Mouse (Mus musculus) kidney, embryonic 14.5 days (tissue): ENCODE measurements around the gene Fam69b. TPM values are rescaled to one million over a fixed set of nuclear protein-coding genes. Genes with fewer than 3 reads are reported as not detected.

ENCODE experiments used
- ATAC-seq: fragments of 200-750 bp; cut with Nextera tagmentation; 2 replicates; pipeline ENCODE4 v1.8.0; 2017; ENCODE audit warnings: moderate number of reproducible peaks, mild to moderate bottlenecking, moderate TSS enrichment, moderate library complexity; ENCODE audit not compliant: low FRiP score, low TSS enrichment
- H3K27ac ChIP-seq: fragments of 300-500 bp; sonication (generic); 2 replicates; pipeline ENCODE4 v1.5.1; 2014; ENCODE audit warnings: low read depth, mild to moderate bottlenecking, low read length, moderate library complexity, mixed read lengths
- H3K27me3 ChIP-seq: fragments of 300-500 bp; sonication (generic); 2 replicates; pipeline ENCODE4 v1.6.1; 2014; ENCODE audit warnings: mild to moderate bottlenecking, low read length; ENCODE audit not compliant: control insufficient read depth, insufficient read depth
- H3K36me3 ChIP-seq: fragments of 300-500 bp; sonication (generic); 2 replicates; pipeline ENCODE4 v1.6.1; 2014; ENCODE audit warnings: low read length, mixed read lengths; ENCODE audit not compliant: control insufficient read depth, insufficient read depth
- H3K4me1 ChIP-seq: fragments of 300-500 bp; sonication (generic); 2 replicates; pipeline ENCODE4 v1.6.1; 2014; ENCODE audit warnings: low read length, mixed read lengths; ENCODE audit not compliant: control insufficient read depth, insufficient read depth
- H3K4me2 ChIP-seq: fragments of 300-500 bp; sonication (generic); replicated peaks from 2 replicates; pipeline ENCODE4 v1.6.1; 2014; ENCODE audit warnings: low read depth, mild to moderate bottlenecking, low read length
- H3K4me3 ChIP-seq: fragments of 300-500 bp; sonication (generic); 2 replicates; pipeline ENCODE4 v1.5.1; 2014; ENCODE audit warnings: mild to moderate bottlenecking, low read length
- H3K9ac ChIP-seq: fragments of 300-500 bp; sonication (generic); 2 replicates; pipeline ENCODE4 v1.6.1; 2014; ENCODE audit warnings: low read depth, mild to moderate bottlenecking, low read length, moderate library complexity
- H3K9me3 ChIP-seq: fragments of 300-500 bp; sonication (generic); 2 replicates; pipeline ENCODE4 v1.6.1; 2016; ENCODE audit warnings: low read length; ENCODE audit not compliant: control insufficient read depth
- WGBS: fragments of 180-500 bp; shearing (Covaris S2); extraction: QIAGEN DNeasy Blood & Tissue Kit; methylation state at CpG from one replicate; pipeline ENCODE4 v1.1.7; 2014; 5-methylcytosine and 5-hydroxymethylcytosine counted together
- polyA plus RNA-seq: library from polyadenylated mRNA; unstranded; fragments of >200 nt; fragmentation: Nextera tagmentation; extraction: Ambion mirVana; gene quantifications from 2 replicates; pipeline ENCODE4 v1.2.1, GENCODE M21; 2014

Gene Fam69b
- polyA plus RNA-seq, 1 experiment from 2014 or later, result 39.1 TPM

GRCm38 (mm10) chr2:26603159-26603558 lies 25.1 kb upstream of the Fam69b start:
- H3K27ac ChIP-seq, result peak overlapping the region; percentile 74
- peak overlapping the region; percentile 88 for H3K4me2 ChIP-seq
- peak overlapping the region; percentile 81 for H3K9ac ChIP-seq
- no peaks in the 10 kb centered on the region for H3K27me3 ChIP-seq
- H3K36me3 ChIP-seq, result no peaks in the 10 kb centered on the region
- no peaks in the 10 kb centered on the region for H3K9me3 ChIP-seq
- ATAC-seq, result no peak; the same call in 1 of the 2 replicates
- peaks cover 19% of the 10 kb centered on the region; the same call in 1 of the 2 replicates for H3K4me1 ChIP-seq
- 6% methylated on average over 6 of the region's 6 CpGs for WGBS
- H3K4me3 ChIP-seq, result peak overlapping the region; percentile 70

DNA sequence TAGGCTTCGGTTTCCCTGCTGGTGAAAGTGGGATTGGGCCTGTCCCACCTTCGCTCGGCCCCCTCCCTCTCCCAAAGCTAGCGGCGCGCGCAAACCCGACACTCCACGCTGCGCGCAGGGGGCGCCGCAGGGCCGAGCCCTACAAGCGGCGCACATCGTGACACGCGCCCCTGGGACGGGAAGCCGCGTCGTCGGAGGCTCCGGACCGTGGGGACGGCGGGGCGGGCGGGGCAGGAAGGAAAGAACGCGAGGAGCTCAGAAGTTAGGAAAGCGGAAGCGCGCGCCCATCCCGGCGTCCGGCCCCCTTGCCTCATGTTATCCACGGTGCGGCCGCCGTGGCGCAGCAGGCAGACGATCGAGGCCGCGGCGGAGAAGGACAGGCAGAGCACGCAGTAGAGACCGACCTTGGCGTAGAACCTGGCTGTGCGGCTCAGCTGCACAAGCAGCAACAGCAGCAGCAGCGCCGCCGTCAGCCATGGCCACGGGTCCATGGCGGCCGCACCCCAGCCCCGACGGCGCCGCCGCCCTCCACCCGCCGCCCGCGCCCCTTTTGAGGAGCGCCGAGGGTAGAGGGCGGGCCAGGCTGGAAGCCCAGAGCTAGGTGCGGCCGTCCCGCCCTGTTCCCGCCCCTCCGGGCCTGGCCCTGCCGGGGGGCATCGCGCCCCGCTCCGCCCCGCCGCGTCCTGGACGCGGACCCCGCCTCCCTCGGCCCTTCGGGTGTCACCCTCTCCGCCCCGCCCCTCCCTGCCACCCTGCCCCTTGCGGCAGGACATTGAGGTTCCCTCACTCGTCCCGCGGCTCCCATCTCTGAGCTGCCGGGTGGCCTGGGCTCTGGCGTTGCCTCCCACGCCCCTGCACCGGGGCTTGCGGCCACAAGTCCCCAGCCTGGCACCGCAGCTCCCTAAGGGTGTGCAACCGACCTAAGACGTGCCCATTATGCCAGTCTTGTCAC lies 24.3 kb upstream of the Fam69b start, which contains the start of gene Agpat2:
Gene Agpat2 (minus strand): TSS at position 698 of the 952 bp plus-strand sequence.
- peak; percentile 84 for ATAC-seq
- H3K27me3 ChIP-seq, result no peaks in the 10 kb centered on the region

DNA sequence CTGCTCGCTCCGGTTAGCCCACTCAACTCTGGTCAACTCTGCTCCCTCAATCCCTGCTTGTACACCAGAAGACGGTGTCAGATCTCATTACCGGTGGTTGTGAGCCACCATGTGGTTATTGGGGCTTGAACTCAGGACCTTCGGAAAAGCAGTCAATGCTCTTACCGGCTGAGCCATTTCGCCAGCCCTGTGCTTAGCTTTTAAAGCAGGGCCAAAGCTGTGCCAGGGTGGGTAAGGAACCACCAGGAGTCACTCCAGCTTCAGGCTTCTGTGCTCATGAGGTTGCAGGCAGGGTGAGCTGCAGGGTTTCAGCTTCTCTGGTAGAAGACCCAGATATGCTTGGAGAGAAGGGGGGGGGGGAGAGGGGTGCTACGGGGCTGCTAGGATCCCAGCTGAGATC lies 22.9 kb upstream of the Fam69b start:
- 86% methylated on average over 8 of the region's 8 CpGs for WGBS
- Histone ChIP-seq H3K4me1 (peaks cover 14% of the 10 kb centered on the region; the same call in 1 of the 2 replicates), H3K9me3 (no peaks in the 10 kb centered on the region), H3K27me3 (no peaks in the 10 kb centered on the region), H3K4me3 (no peak overlapping the region), H3K36me3 (no peaks in the 10 kb centered on the region), H3K4me2 (no peak overlapping the region), H3K27ac (no peak overlapping the region), H3K9ac (no peak overlapping the region)
- ATAC-seq, result no peak

More for the DNA sequence above, 24.3 kb upstream of the Fam69b start, which contains the start of gene Agpat2:
- Histone ChIP-seq H3K4me2 (peak within 1 kb of the TSS; percentile 88), H3K36me3 (no peaks in the 10 kb centered on the region), H3K9ac (peak within 1 kb of the TSS; percentile 81), H3K4me3 (peak within 1 kb of the TSS; percentile 70), H3K27ac (peak within 1 kb of the TSS; percentile 74), H3K9me3 (no peaks in the 10 kb centered on the region), H3K4me1 (peaks cover 19% of the 10 kb centered on the region; the same call in 1 of the 2 replicates)
- WGBS, result 1% methylated on average over 83 of the region's 103 CpGs

DNA sequence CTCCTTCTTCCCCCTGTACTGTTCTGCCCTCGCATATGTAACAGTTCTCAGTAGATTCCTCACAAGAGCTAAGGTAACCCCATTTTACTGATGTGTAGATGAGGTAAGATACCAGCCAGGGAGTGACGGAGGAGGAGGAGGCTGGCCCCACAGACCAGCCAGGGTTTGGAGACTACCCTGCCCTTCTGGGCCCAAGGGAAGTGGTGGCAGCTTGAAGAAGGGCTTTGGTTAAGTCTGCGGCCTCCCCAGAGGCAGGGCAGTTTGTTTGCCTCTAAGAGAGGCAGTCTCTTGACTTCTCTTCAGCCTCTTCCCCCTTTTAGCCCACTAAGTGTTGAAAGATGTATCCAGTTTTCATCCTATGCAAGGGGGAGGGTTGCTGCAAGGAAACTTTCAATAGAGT lies 21.7 kb upstream of the Fam69b start:
- peaks cover 11% of the 10 kb centered on the region; the same call in 1 of the 2 replicates for H3K4me1 ChIP-seq
- H3K9ac ChIP-seq, result no peak overlapping the region
- ATAC-seq, result no peak
- no peaks in the 10 kb centered on the region for H3K27me3 ChIP-seq
- H3K4me3 ChIP-seq, result no peak overlapping the region
- H3K4me2 ChIP-seq, result no peak overlapping the region
- H3K27ac ChIP-seq, result no peak overlapping the region
- 78% methylated on average over 3 of the region's 3 CpGs for WGBS
- H3K9me3 ChIP-seq, result no peaks in the 10 kb centered on the region
- no peaks in the 10 kb centered on the region for H3K36me3 ChIP-seq

- no peaks in the 10 kb centered on the region for H3K36me3 ChIP-seq
- no peak for ATAC-seq
- no peak overlapping the region for H3K4me2 ChIP-seq
- no peak overlapping the region for H3K27ac ChIP-seq
- no peak overlapping the region for H3K4me3 ChIP-seq
- H3K9me3 ChIP-seq, result no peaks in the 10 kb centered on the region
- H3K9ac ChIP-seq, result no peak overlapping the region; the same call in 1 of the 2 replicates
- WGBS, result 44% methylated on average over 6 of the region's 6 CpGs
- H3K27me3 ChIP-seq, result no peaks in the 10 kb centered on the region
- peaks cover 11% of the 10 kb centered on the region; the same call in 1 of the 2 replicates for H3K4me1 ChIP-seq
Measured at GRCm38 (mm10) chr2:26607056-26607910, 21.0 kb upstream of the Fam69b start.

- Histone ChIP-seq H3K4me2 (no peak overlapping the region), H3K9me3 (no peaks in the 10 kb centered on the region), H3K27me3 (no peaks in the 10 kb centered on the region), H3K27ac (no peak overlapping the region), H3K4me3 (no peak overlapping the region), H3K9ac (no peak overlapping the region), H3K36me3 (no peaks in the 10 kb centered on the region), H3K4me1 (peaks cover 6% of the 10 kb centered on the region; the same call in 1 of the 2 replicates)
- no peak for ATAC-seq
Measured at GRCm38 (mm10) chr2:26608781-26609180, 19.5 kb upstream of the Fam69b start.

- Histone ChIP-seq H3K4me2 (no peak overlapping the region), H3K36me3 (no peaks in the 10 kb centered on the region), H3K27me3 (no peaks in the 10 kb centered on the region), H3K9me3 (no peaks in the 10 kb centered on the region), H3K4me1 (peaks cover 5% of the 10 kb centered on the region; the same call in 1 of the 2 replicates), H3K4me3 (no peak overlapping the region), H3K27ac (no peak overlapping the region), H3K9ac (no peak overlapping the region)
- ATAC-seq, result no peak
Measured at GRCm38 (mm10) chr2:26609261-26609661, 19.0 kb upstream of the Fam69b start.

DNA sequence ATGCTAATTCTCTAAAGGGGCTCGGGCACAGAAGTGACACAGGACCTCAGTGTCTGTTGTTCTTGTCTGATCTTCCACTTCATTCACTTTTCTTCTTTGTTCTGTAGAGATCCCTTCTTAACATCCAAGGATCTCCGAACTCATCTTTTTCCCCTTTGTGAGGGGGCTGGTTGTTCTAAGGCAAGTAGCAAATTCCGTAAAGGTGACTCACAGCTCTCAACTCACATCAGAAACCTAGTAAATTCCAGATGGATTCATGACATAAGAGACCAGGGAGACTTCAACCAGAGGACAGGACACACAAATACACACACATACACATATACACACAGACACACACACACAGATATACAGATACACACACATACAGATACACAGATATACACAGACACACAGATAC lies 17.7 kb upstream of the Fam69b start:
- 83% methylated on average over 3 of the region's 3 CpGs for WGBS
- Histone ChIP-seq H3K9ac (no peak overlapping the region), H3K4me1 (no peaks in the 10 kb centered on the region), H3K4me3 (no peak overlapping the region), H3K36me3 (no peaks in the 10 kb centered on the region), H3K27me3 (no peaks in the 10 kb centered on the region), H3K27ac (no peak overlapping the region), H3K9me3 (no peaks in the 10 kb centered on the region), H3K4me2 (no peak overlapping the region)
- no peak for ATAC-seq
